Mouse (Mus musculus): ENCODE data around the gene Icam5. TPM values are rescaled to one million over a fixed set of nuclear protein-coding genes. Genes with fewer than 3 reads are reported as not detected.
A peak's percentile ranks its signal among the peaks of the same experiment; 100 is the strongest.
"Not testable (repeated sequence)": the region's sequence is repeated elsewhere in the genome, so short reads cannot be mapped to it uniquely, and the experiment has no call there.

Gene Icam5
- polyA plus RNA-seq, 1 experiment from 2014 or later = 0.63 TPM

DNA sequence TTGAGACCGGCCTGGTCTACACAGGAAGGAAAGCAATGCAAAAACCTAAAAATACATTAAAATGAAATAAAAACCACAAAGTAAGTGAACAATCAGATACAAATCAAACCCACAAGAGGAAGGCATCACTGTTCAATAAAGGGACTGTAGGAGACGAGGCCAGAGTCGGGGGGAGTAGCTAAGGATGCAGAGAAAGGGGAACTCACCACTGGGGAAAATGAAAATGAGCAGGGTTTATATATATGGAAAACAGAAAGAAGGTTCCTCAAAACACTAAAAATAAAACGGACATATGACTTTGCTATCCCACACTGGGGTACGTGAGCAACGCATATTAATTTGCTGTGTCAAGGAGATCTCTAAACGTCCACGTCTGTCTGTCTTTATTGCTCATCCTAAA, 34.8 kb upstream of the Icam5 start:
- 91% methylated on average over 8 of the region's 8 CpGs for WGBS
- H3K9ac ChIP-seq (ENCODE audit: low read length) = no peak overlapping the region
- H3K4me3 ChIP-seq (ENCODE audit: low read depth, low read length) = no peak overlapping the region
- H3K36me3 ChIP-seq (ENCODE audit: control insufficient read depth, insufficient read depth, low read length) = no peaks in the 10 kb centered on the region
- H3K9me3 ChIP-seq (replicated peaks; ENCODE audit: control insufficient read depth, low read length) = no peaks in the 10 kb centered on the region
- no peak overlapping the region for H3K27ac ChIP-seq (ENCODE audit: low read depth, low read length)
- H3K27me3 ChIP-seq (replicated peaks; ENCODE audit: control insufficient read depth, insufficient read depth, low read length) = no peaks in the 10 kb centered on the region
- H3K4me1 ChIP-seq (ENCODE audit: control insufficient read depth, insufficient read depth, low read length) = no peaks in the 10 kb centered on the region
- ATAC-seq (no peak), DNase-seq (ENCODE audit: low spot score) (no peak)
- H3K4me2 ChIP-seq (ENCODE audit: low read length) = no peak overlapping the region

DNA sequence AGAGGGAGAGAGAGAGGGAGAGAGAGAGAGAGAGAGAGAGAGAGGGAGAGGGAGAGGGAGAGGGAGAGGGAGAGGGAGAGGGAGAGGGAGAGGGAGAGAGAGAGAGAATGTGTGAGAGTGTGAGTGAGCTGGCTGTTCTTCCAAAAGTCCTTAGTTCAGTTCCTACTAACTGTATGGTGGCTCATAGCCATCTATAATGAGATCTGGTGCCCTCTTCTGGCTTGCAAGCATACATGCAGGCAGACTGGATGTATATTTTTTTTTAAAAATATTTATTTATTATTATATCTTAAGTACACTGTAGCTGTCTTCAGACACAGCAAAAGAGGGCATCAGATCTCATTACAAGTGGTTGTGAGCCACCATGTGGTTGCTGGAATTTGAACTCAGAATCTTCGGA, 33.5 kb upstream of the Icam5 start:
- DNase-seq (ENCODE audit: low spot score); H3K27me3 ChIP-seq (replicated peaks; ENCODE audit: control insufficient read depth, insufficient read depth, low read length); H3K9ac ChIP-seq (ENCODE audit: low read length); H3K4me3 ChIP-seq (ENCODE audit: low read depth, low read length); H3K36me3 ChIP-seq (ENCODE audit: control insufficient read depth, insufficient read depth, low read length); H3K9me3 ChIP-seq (replicated peaks; ENCODE audit: control insufficient read depth, low read length); ATAC-seq; H3K4me2 ChIP-seq (ENCODE audit: low read length); H3K4me1 ChIP-seq (ENCODE audit: control insufficient read depth, insufficient read depth, low read length); H3K27ac ChIP-seq (ENCODE audit: low read depth, low read length): not testable (repeated sequence)
- 83% methylated on average over 1 of the region's 1 CpGs for WGBS

DNA sequence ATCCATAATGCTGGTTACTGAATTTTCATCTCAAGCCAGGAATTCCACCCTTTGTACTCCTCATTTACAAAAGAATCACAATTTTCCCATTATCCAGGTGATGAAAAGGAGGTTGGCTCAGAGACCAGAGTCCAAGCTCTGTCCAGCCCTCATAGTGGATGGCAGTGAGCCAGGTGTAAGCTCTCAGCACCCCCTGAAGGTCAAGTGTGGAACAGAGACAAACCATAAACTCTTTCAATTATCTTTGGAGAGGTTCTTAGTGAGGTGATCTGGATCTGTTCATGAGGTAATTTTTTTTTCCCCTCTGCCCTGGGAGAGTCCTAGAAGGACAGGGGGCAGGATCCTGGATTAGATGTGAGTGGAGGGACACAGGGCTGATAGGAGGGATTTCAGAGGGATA, 31.1 kb upstream of the Icam5 start:
- no peaks in the 10 kb centered on the region for H3K9me3 ChIP-seq (replicated peaks; ENCODE audit: control insufficient read depth, low read length)
- H3K36me3 ChIP-seq (ENCODE audit: control insufficient read depth, insufficient read depth, low read length) = peaks cover 7% of the 10 kb centered on the region; the same call in 1 of the 2 replicates
- ATAC-seq = no peak
- no peaks in the 10 kb centered on the region for H3K4me1 ChIP-seq (ENCODE audit: control insufficient read depth, insufficient read depth, low read length)
- no peak overlapping the region for H3K4me2 ChIP-seq (ENCODE audit: low read length)
- no peak overlapping the region for H3K4me3 ChIP-seq (ENCODE audit: low read depth, low read length)
- no peak overlapping the region for H3K9ac ChIP-seq (ENCODE audit: low read length)
- DNase-seq (ENCODE audit: low spot score) = no peak
- H3K27me3 ChIP-seq (replicated peaks; ENCODE audit: control insufficient read depth, insufficient read depth, low read length) = no peaks in the 10 kb centered on the region
- no peak overlapping the region for H3K27ac ChIP-seq (ENCODE audit: low read depth, low read length)

DNA sequence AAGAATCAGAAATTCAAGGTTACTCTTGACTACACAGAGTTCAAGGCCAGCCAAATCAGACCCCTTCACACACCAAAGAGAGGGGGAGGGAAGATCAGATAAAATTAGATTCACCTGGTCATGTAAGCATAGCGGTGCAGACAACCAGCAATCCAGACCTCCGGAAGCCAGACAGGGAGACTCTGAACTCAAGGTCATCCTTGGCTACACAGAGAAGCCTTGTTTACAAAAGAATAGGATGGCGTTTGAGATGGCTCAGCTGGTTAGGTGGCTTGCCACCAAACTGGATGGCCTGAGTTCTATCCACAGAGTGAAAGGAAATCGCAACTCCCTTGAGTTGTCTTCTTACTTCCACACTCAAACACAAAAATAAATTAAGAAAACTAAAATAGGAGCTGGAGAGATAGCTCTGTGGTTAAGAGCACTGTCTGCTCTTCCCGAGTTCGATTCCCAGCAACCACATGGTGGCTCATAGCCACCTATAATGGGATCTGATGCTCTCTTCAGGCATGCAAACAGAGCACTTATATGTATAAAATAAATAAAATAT, 30.1 kb upstream of the Icam5 start:
- Histone ChIP-seq H3K36me3 (ENCODE audit: control insufficient read depth, insufficient read depth, low read length) (peaks cover 15% of the 10 kb centered on the region), H3K9ac (ENCODE audit: low read length) (no peak overlapping the region), H3K4me1 (ENCODE audit: control insufficient read depth, insufficient read depth, low read length) (no peaks in the 10 kb centered on the region), H3K9me3 (replicated peaks; ENCODE audit: control insufficient read depth, low read length) (no peaks in the 10 kb centered on the region), H3K27ac (ENCODE audit: low read depth, low read length) (no peak overlapping the region), H3K4me3 (ENCODE audit: low read depth, low read length) (no peak overlapping the region), H3K27me3 (replicated peaks; ENCODE audit: control insufficient read depth, insufficient read depth, low read length) (no peaks in the 10 kb centered on the region), H3K4me2 (ENCODE audit: low read length) (peak overlapping the region; percentile 82)
- no peak for ATAC-seq
- 79% methylated on average over 6 of the region's 6 CpGs for WGBS
- no peak for DNase-seq (ENCODE audit: low spot score)

DNA sequence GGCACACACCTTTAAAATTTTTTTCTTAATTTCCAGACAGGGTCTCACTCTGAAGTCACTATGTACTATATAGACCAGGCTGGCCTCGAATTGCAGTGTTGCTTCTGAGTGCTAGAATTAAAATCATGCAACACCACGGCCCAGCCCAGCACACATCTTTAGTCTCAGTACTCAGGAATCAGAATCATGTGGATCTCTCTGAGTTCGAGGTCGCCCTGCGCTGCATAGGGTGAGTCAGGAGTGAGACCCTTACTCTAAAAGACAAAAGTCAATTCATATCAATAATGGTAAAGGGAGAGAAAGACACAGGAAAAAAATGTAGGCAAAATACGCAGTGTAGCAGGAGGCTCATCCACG, 29.6 kb upstream of the Icam5 start:
- WGBS = 11% methylated on average over 7 of the region's 7 CpGs
- Histone ChIP-seq H3K9ac (ENCODE audit: low read length) (peak overlapping the region; percentile 84), H3K4me1 (ENCODE audit: control insufficient read depth, insufficient read depth, low read length) (no peaks in the 10 kb centered on the region), H3K36me3 (ENCODE audit: control insufficient read depth, insufficient read depth, low read length) (peaks cover 20% of the 10 kb centered on the region), H3K27ac (ENCODE audit: low read depth, low read length) (peak overlapping the region; percentile 70), H3K27me3 (replicated peaks; ENCODE audit: control insufficient read depth, insufficient read depth, low read length) (no peaks in the 10 kb centered on the region), H3K4me2 (ENCODE audit: low read length) (peak overlapping the region; percentile 82), H3K9me3 (replicated peaks; ENCODE audit: control insufficient read depth, low read length) (no peaks in the 10 kb centered on the region), H3K4me3 (ENCODE audit: low read depth, low read length) (peak overlapping the region; percentile 80)
- ATAC-seq (peak; percentile 55; the same call in 1 of the 2 replicates), DNase-seq (ENCODE audit: low spot score) (no peak)

DNA sequence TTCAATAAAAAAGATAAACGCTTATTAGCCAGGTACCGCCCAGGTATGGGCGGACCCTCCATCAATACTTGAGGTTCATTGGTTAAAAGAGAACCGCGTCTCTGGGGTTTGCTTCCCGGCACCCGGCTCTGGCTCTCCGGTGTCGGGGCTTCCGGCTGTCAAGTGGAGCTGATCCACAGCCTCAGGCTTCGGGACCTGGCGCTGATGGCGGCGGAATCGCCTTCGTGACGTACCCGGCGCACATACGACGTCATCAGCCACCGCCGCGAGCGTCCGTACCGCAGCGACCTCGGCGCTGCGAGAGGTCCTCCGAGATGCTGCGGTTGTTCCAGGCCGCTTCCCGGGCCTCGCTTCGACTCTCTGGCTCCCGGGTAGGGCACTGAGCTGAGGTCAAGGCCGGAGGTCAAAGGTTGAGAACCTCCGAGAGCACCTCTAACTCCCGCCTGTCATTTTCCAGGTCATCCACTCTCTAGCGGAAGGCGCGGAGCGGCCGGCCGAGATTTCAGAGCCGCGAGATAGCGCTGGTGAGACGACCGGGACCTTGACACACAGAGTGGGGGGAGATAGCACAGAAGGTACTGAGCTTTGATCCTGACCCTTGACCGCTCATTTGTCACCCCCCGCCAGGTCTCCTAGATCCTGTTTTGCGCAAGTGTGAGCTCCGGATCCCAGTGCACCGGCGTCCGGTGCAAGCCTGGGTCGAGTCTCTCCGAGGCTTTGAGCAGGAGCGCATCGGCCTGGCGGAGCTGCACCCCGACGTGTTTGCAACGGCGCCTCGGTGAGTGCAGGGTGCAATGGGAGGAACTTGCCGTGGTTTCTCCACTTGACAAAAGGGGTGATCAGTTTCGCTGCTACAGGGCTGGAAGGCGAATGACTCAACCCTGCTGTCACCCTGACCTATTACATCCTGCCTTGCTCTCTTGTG, 29.0 kb upstream of the Icam5 start, which contains the start of gene Mrpl4:
Mrpl4 (plus strand) TSS at position 112 of the 925 bp plus-strand sequence.
- H3K27ac ChIP-seq (ENCODE audit: low read depth, low read length) = peak within 1 kb of the TSS; percentile 70
- H3K4me1 ChIP-seq (ENCODE audit: control insufficient read depth, insufficient read depth, low read length) = no peaks in the 10 kb centered on the region
- H3K4me2 ChIP-seq (ENCODE audit: low read length) = peak within 1 kb of the TSS; percentile 82
- H3K9ac ChIP-seq (ENCODE audit: low read length) = peak within 1 kb of the TSS; percentile 84
- H3K4me3 ChIP-seq (ENCODE audit: low read depth, low read length) = peak within 1 kb of the TSS; percentile 80
- H3K9me3 ChIP-seq (replicated peaks; ENCODE audit: control insufficient read depth, low read length) = no peaks in the 10 kb centered on the region
- under 1% methylated on average over 72 of the region's 72 CpGs for WGBS
- H3K36me3 ChIP-seq (ENCODE audit: control insufficient read depth, insufficient read depth, low read length) = peaks cover 26% of the 10 kb centered on the region
- DNase-seq (ENCODE audit: low spot score) (peak; percentile 93), ATAC-seq (peak; percentile 93)
- no peaks in the 10 kb centered on the region for H3K27me3 ChIP-seq (replicated peaks; ENCODE audit: control insufficient read depth, insufficient read depth, low read length)

DNA sequence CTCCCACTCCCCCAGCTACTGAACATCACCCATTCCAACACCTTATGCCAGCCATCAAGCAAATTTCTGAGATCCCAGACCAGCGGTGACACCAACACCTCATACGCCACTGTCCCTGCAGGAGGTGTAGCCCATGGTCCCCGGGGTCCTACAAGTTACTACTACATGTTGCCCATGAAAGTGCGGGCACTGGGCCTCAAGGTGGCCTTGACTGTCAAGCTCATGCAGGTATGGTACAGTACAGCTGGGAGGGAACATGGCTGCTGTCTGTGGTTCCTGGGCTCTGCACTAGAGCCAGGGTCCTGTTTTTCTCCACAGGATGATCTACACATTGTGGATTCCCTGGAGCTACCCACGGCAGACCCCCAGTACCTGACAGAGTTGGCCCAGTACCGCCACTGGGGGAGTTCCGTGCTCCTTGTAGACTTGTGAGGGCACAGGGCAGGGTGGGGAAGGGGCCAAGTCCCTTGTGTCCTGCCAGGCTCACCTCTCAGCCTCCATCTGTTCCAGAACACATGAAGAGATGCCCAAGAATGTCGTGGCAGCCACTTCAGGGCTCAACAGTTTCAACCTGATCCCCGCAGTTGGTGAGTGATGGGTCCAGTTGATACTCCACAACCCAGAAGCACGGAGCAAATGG, 24.4 kb upstream of the Icam5 start:
- Histone ChIP-seq H3K4me1 (ENCODE audit: control insufficient read depth, insufficient read depth, low read length) (no peaks in the 10 kb centered on the region), H3K36me3 (ENCODE audit: control insufficient read depth, insufficient read depth, low read length) (peaks cover 38% of the 10 kb centered on the region), H3K4me3 (ENCODE audit: low read depth, low read length) (no peak overlapping the region), H3K27ac (ENCODE audit: low read depth, low read length) (no peak overlapping the region), H3K9ac (ENCODE audit: low read length) (no peak overlapping the region), H3K27me3 (replicated peaks; ENCODE audit: control insufficient read depth, insufficient read depth, low read length) (no peaks in the 10 kb centered on the region), H3K4me2 (ENCODE audit: low read length) (no peak overlapping the region), H3K9me3 (replicated peaks; ENCODE audit: control insufficient read depth, low read length) (no peaks in the 10 kb centered on the region)
- 97% methylated on average over 10 of the region's 10 CpGs for WGBS
- no peak for ATAC-seq
- DNase-seq (ENCODE audit: low spot score) = no peak

DNA sequence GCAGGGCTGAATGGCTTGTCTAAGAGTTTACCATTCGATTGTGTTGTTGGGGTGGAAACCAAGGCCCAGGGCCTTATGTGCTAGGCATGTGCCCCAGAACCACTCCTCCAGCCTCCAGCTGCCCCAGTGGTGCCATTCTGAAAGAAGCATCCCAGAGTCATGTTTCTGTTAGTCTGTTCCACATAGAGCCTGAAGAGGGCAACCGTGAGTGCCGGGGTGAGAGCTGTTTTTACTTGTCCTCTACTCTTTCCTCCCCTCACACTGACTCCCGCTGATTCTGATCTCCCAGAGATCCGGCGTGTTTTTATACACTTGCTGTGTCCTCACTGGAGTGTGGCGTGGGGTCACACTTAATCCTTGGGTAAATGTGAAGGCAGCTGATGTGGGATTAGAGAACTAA, 23.9 kb upstream of the Icam5 start:
- no peak overlapping the region for H3K4me2 ChIP-seq (ENCODE audit: low read length)
- ATAC-seq (no peak), DNase-seq (ENCODE audit: low spot score) (no peak)
- no peaks in the 10 kb centered on the region for H3K9me3 ChIP-seq (replicated peaks; ENCODE audit: control insufficient read depth, low read length)
- H3K27ac ChIP-seq (ENCODE audit: low read depth, low read length) = no peak overlapping the region
- 80% methylated on average over 7 of the region's 7 CpGs for WGBS
- peaks cover 38% of the 10 kb centered on the region for H3K36me3 ChIP-seq (ENCODE audit: control insufficient read depth, insufficient read depth, low read length)
- no peaks in the 10 kb centered on the region for H3K4me1 ChIP-seq (ENCODE audit: control insufficient read depth, insufficient read depth, low read length)
- H3K4me3 ChIP-seq (ENCODE audit: low read depth, low read length) = no peak overlapping the region
- no peak overlapping the region for H3K9ac ChIP-seq (ENCODE audit: low read length)
- H3K27me3 ChIP-seq (replicated peaks; ENCODE audit: control insufficient read depth, insufficient read depth, low read length) = no peaks in the 10 kb centered on the region

DNA sequence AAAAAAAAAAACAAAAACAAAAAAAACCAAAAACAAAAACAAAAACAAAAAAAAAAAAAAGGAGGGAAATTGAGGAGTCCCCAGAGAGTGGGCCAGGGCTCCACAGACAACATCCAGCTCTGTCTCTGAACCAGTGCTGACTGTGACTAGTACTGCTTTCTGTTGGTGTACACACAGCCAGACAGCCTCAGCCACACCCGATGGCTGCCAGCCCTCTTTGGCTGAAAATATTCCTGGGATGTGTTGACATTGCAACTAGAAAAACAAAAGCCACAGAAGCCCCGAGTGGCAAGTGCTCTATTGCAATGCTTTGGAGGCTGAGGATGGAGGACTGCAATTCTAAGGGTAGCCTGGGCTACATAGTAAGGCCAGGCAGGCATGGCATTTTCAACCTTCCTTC, 21.5 kb upstream of the Icam5 start:
- H3K4me1 ChIP-seq (ENCODE audit: control insufficient read depth, insufficient read depth, low read length) = no peaks in the 10 kb centered on the region
- H3K36me3 ChIP-seq (ENCODE audit: control insufficient read depth, insufficient read depth, low read length) = peaks cover 34% of the 10 kb centered on the region
- no peaks in the 10 kb centered on the region for H3K9me3 ChIP-seq (replicated peaks; ENCODE audit: control insufficient read depth, low read length)
- H3K27ac ChIP-seq (ENCODE audit: low read depth, low read length) = no peak overlapping the region
- no peak overlapping the region for H3K4me3 ChIP-seq (ENCODE audit: low read depth, low read length)
- ATAC-seq (no peak), DNase-seq (ENCODE audit: low spot score) (no peak)
- peaks cover 15% of the 10 kb centered on the region for H3K27me3 ChIP-seq (replicated peaks; ENCODE audit: control insufficient read depth, insufficient read depth, low read length)
- WGBS = 78% methylated on average over 2 of the region's 2 CpGs
- H3K9ac ChIP-seq (ENCODE audit: low read length) = no peak overlapping the region
- H3K4me2 ChIP-seq (ENCODE audit: low read length) = no peak overlapping the region
